Mouse (Mus musculus): ENCODE data around the gene Dock6.

GRCm38 (mm10) chr9:21857501-21857900 is 5.1 kb upstream of the Dock6 start:
- TF ChIP-seq CTCF (conservative IDR thresholded peaks at IDR 0.05 in 1 of 2, IDR thresholded peaks at IDR 0.05 in 1 of 2; ENCODE audit: low read depth in 2 of 2, low read length in 2 of 2), result no peak
- TF ChIP-seq GABPA (IDR thresholded peaks at IDR 0.05; ENCODE audit: insufficient replicate concordance, low read depth, low read length), result no peak
- no peak for TF ChIP-seq MYC (IDR thresholded peaks at IDR 0.05; ENCODE audit: low read depth, low read length)
- no peak for TF ChIP-seq POLR2A (IDR thresholded peaks at IDR 0.05; ENCODE audit: low read depth, low read length)
